Mouse (Mus musculus) limb, embryonic 11.5 days (tissue): ENCODE measurements around the gene Amacr. TPM values are rescaled to one million over a fixed set of nuclear protein-coding genes. Genes with fewer than 3 reads are reported as not detected.

Experiments used
- polyA plus RNA-seq: library from polyadenylated mRNA; unstranded; fragments of >200 nt; fragmentation: Nextera tagmentation; extraction: Ambion mirVana; gene quantifications from 2 replicates; pipeline ENCODE4 v1.2.1, GENCODE M21; 2014

Gene Amacr
- polyA plus RNA-seq, 1 experiment from 2014 or later: 16.8 TPM

Other genes starting within 250 kb of the Amacr start
- 4.4 and 5.6 TPM in 2 replicates for gene C1qtnf3, start 29.4 kb upstream of the Amacr start, polyA plus RNA-seq
- 0.09 TPM in 1 of 2 replicates, not detected in the other for gene Slc45a2, start 19.0 kb downstream of the Amacr start, polyA plus RNA-seq
- 0.28 and 0.53 TPM in 2 replicates for gene Rxfp3, start 56.2 kb downstream of the Amacr start, polyA plus RNA-seq
- 1.7 and 1.8 TPM in 2 replicates for gene Adamts12, start 83.0 kb downstream of the Amacr start, polyA plus RNA-seq